Mouse (Mus musculus) midbrain, embryonic 12.5 days (tissue): ENCODE measurements around the gene Mboat2. TPM values are rescaled to one million over a fixed set of nuclear protein-coding genes. Genes with fewer than 3 reads are reported as not detected.

Experiments
- ATAC-seq: fragments of 200-750 bp; cut with Nextera tagmentation; 2 replicates; pipeline ENCODE4 v1.8.0; 2017; ENCODE audit warnings: low read depth, moderate TSS enrichment, moderate library complexity; ENCODE audit not compliant: low FRiP score
- H3K27ac ChIP-seq: fragments of 300-500 bp; sonication (generic); replicated peaks from 2 replicates; pipeline ENCODE4 v1.5.1; 2016; ENCODE audit warnings: mild to moderate bottlenecking
- H3K27me3 ChIP-seq: fragments of 300-500 bp; sonication (generic); 2 replicates; pipeline ENCODE4 v1.6.1; 2016; ENCODE audit warnings: mild to moderate bottlenecking
- H3K36me3 ChIP-seq: fragments of 300-500 bp; sonication (generic); 2 replicates; pipeline ENCODE4 v1.6.1; 2016
- H3K4me1 ChIP-seq: fragments of 300-500 bp; sonication (generic); 2 replicates; pipeline ENCODE4 v1.6.1; 2016
- H3K4me2 ChIP-seq: fragments of 300-500 bp; sonication (generic); replicated peaks from 2 replicates; pipeline ENCODE4 v1.6.1; 2016; ENCODE audit warnings: mild to moderate bottlenecking, moderate library complexity
- H3K4me3 ChIP-seq: fragments of 300-500 bp; sonication (generic); 2 replicates; pipeline ENCODE4 v1.5.1; 2016; ENCODE audit warnings: mild to moderate bottlenecking
- H3K9ac ChIP-seq: fragments of 300-500 bp; sonication (generic); replicated peaks from 2 replicates; pipeline ENCODE4 v1.6.1; 2016; ENCODE audit warnings: mild to moderate bottlenecking, moderate library complexity
- H3K9me3 ChIP-seq: fragments of 300-500 bp; sonication (generic); 2 replicates; pipeline ENCODE4 v1.6.1; 2016; ENCODE audit warnings: mild to moderate bottlenecking
- WGBS: fragments of 180-500 bp; shearing (Covaris S2); methylation state at CpG from one replicate; pipeline ENCODE4 v1.1.7; 2016; 5-methylcytosine and 5-hydroxymethylcytosine counted together
- polyA plus RNA-seq: library from polyadenylated mRNA; unstranded; fragments of >200 nt; fragmentation: Nextera tagmentation; extraction: Ambion mirVana; gene quantifications from 2 replicates; pipeline ENCODE4 v1.2.1, GENCODE M21; 2016

Gene Mboat2
- polyA plus RNA-seq, 1 experiment from 2014 or later = 69.5 TPM

GRCm38 (mm10) chr12:24832438-24832837 lies 1.8 kb downstream of the Mboat2 start:
- no peak for ATAC-seq
- Histone ChIP-seq H3K4me3 (peak overlapping the region; percentile 70), H3K9me3 (no peaks in the 10 kb centered on the region), H3K4me1 (peaks cover 33% of the 10 kb centered on the region), H3K27ac (peak overlapping the region; percentile 99; the same call in 1 of the 2 replicates), H3K4me2 (peak overlapping the region; percentile 79), H3K9ac (peak overlapping the region; percentile 94), H3K36me3 (no peaks in the 10 kb centered on the region), H3K27me3 (no peaks in the 10 kb centered on the region)
- WGBS = 21% methylated on average over 2 of the region's 2 CpGs

DNA sequence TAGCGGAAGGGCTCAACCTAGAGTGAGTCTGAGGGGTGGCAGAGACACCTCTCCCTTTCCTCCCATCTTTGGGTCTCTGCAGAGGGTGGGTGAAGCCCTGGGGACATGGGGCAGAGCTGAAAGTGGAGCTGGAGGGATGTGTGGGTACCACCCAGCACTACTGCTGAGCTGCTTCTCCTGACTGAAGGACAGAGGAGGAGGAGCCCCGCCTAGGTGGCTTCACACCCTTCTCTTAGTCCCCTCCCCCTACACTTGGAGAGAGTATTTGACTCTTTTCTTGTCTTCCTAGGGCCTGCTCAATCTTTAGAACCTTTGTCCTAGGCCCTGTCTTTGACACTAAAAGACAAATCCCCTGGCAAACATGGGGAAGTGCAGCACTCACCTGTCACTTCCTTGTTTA lies 7.3 kb downstream of the Mboat2 start:
- no peaks in the 10 kb centered on the region for H3K9me3 ChIP-seq
- no peak overlapping the region for H3K9ac ChIP-seq
- H3K4me2 ChIP-seq = no peak overlapping the region
- H3K4me1 ChIP-seq = peaks cover 45% of the 10 kb centered on the region
- no peaks in the 10 kb centered on the region for H3K27me3 ChIP-seq
- 58% methylated on average over 2 of the region's 2 CpGs for WGBS
- H3K27ac ChIP-seq = no peak overlapping the region
- H3K4me3 ChIP-seq = no peak overlapping the region
- H3K36me3 ChIP-seq = no peaks in the 10 kb centered on the region
- ATAC-seq = no peak

GRCm38 (mm10) chr12:24841115-24841879 lies 10.6 kb downstream of the Mboat2 start:
- 0 out of 2 replicates have a peak, but pooled peaks have one; percentile 38 for ATAC-seq
- Histone ChIP-seq H3K4me2 (no peak overlapping the region), H3K4me1 (peaks cover 58% of the 10 kb centered on the region)

DNA sequence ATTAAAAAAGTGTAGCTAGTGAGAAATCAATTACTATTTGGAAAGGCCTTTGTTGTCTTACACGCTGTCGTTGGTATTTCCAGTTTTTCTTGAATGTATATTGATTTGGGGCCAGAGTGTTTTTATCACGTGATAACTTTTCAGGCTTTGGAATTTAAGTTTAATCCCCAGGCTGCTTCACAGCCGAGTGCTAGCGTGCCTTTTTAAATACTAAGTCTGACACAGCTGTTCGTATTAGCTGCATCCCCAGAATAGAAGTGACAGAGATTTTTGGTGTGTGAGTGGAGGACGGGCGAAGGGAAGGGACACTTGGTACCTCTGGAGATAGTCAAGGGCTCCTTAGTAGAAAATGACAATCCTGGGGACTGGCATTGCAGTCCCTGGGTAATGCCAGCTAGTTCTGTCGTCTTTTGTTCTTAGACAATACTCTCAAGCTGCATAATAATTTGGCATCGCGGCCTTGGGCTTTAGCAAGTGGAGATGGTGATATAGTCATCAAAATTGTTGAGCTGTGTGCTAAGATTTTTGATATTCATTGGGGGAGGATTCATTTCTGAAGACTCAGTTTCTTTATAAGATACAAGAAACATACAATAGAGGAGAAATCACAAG lies 11.7 kb downstream of the Mboat2 start:
- H3K4me1 ChIP-seq = peaks cover 57% of the 10 kb centered on the region

More at GRCm38 (mm10) chr12:24841115-24841879, 10.6 kb downstream of the Mboat2 start:
- Histone ChIP-seq H3K4me3 (no peak overlapping the region), H3K27ac (no peak overlapping the region), H3K36me3 (no peaks in the 10 kb centered on the region), H3K27me3 (no peaks in the 10 kb centered on the region), H3K9ac (no peak overlapping the region), H3K9me3 (no peaks in the 10 kb centered on the region)
- 71% methylated on average over 9 of the region's 9 CpGs for WGBS

DNA sequence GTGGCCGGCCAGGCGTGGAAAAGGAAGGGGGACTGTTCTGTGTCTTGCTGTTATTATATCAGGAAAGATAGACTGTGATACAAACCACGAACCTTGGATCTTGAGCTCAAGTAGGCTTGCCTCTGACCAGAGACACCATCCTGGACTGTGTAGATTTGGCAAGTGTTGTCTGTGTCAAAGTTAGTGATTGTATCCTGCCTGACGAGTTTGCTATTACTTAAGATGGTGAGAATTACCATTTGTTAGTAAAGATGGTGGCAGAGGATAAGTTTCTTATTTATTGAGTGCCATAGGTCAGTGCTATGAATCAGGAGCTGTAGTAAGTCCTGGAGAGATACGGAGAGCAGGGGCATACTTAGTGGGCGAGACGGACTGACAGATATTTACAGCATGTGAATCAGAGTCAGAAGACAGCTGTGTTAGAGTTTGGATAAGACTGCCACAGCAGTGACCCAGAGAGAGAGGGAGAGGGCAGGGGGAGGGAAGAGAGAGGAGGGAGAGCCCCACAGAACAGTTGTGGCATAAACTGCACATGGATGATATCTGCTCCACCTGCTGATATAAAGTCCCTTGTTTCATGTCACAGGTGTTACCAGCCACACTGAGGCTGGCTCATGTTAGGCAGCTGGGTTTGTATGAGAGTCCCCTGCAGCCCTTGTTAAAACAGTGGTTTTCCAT lies 12.9 kb downstream of the Mboat2 start:
- ATAC-seq = no peak
- Histone ChIP-seq H3K9me3 (no peaks in the 10 kb centered on the region), H3K27me3 (no peaks in the 10 kb centered on the region), H3K4me1 (peaks cover 50% of the 10 kb centered on the region), H3K9ac (no peak overlapping the region), H3K4me3 (no peak overlapping the region), H3K4me2 (no peak overlapping the region), H3K36me3 (no peaks in the 10 kb centered on the region), H3K27ac (no peak overlapping the region)
- 74% methylated on average over 7 of the region's 7 CpGs for WGBS

More for the DNA sequence above, 11.7 kb downstream of the Mboat2 start:
- Histone ChIP-seq H3K4me3 (no peak overlapping the region), H3K36me3 (no peaks in the 10 kb centered on the region), H3K27ac (no peak overlapping the region), H3K27me3 (no peaks in the 10 kb centered on the region), H3K9me3 (no peaks in the 10 kb centered on the region), H3K4me2 (no peak overlapping the region), H3K9ac (no peak overlapping the region)
- WGBS = 56% methylated on average over 11 of the region's 11 CpGs
- no peak for ATAC-seq

DNA sequence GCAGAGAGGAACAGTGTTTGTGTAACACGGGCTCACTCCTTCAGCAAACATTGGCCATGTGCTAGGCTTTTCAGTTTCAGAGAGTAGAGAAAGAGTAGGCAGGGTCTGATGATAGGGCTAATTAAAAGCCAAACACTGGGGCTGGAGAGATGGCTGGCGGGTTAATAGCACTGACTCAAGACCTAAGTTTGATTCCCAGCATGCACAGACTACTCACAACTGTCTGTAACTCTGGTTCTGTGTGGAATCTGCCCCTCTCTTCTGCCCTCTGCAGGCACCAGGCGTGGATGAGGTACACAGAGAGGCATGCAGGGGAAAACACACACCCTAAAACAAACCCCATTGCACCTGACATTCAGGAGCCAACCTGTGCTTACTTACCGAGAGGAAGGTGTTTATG lies 14.7 kb downstream of the Mboat2 start:
- Histone ChIP-seq H3K4me3 (no peak overlapping the region), H3K36me3 (no peaks in the 10 kb centered on the region), H3K27ac (no peak overlapping the region), H3K9me3 (no peaks in the 10 kb centered on the region), H3K4me2 (no peak overlapping the region), H3K27me3 (no peaks in the 10 kb centered on the region), H3K4me1 (peaks cover 51% of the 10 kb centered on the region), H3K9ac (no peak overlapping the region)
- 81% methylated on average over 4 of the region's 4 CpGs for WGBS
- ATAC-seq = no peak

DNA sequence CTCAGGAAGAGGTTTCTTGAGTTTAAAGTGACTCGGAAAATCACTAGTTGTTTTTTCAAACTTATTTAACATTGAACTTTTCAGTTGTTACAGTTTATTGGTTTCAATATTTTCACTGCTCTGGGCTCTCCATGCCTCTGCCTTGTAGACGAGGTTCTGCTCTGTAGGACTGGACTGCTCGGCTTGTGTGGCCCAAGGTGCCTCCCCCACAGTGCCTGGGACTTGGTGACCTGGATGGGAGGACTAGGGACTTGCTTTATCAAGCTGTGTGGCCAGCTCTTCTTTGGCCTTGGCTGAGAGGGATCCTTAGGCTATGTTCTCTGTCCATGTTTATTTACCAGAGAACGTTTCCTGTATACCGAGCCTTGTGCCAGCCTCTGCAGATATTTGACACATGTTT lies 17.4 kb downstream of the Mboat2 start:
- no peak for ATAC-seq
- no peak overlapping the region for H3K4me2 ChIP-seq
- peaks cover 30% of the 10 kb centered on the region for H3K4me1 ChIP-seq
- H3K4me3 ChIP-seq = no peak overlapping the region
- no peaks in the 10 kb centered on the region for H3K27me3 ChIP-seq
- 85% methylated on average over 5 of the region's 5 CpGs for WGBS
- H3K9me3 ChIP-seq = no peaks in the 10 kb centered on the region
- no peaks in the 10 kb centered on the region for H3K36me3 ChIP-seq
- no peak overlapping the region for H3K27ac ChIP-seq
- no peak overlapping the region for H3K9ac ChIP-seq

DNA sequence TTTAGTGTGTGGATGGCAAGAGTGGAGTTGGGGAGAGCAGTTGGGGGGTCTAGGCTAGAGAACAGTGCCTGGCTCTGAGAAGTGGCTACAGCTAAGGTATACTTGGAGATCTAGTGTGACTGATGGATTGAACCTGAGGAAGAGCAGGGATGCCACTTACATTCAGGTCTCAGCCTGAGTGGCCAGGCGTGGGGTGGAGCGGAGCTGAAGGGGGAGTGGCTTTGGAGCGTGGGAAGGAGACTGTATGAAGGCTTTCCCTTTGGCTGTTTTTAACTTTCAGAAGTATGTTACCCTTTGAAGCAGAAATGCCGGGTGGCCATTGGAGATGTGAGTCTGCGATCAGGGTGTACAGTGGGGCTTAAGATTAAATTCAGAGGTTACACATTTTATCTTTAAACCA lies 26.7 kb downstream of the Mboat2 start:
- Histone ChIP-seq H3K4me1 (no peaks in the 10 kb centered on the region), H3K27ac (no peak overlapping the region), H3K4me2 (no peak overlapping the region), H3K4me3 (no peak overlapping the region), H3K9ac (no peak overlapping the region), H3K9me3 (peaks cover 3% of the 10 kb centered on the region; the same call in 1 of the 2 replicates), H3K36me3 (no peaks in the 10 kb centered on the region), H3K27me3 (no peaks in the 10 kb centered on the region)
- 88% methylated on average over 5 of the region's 5 CpGs for WGBS
- ATAC-seq = no peak

GRCm38 (mm10) chr12:24859357-24859756 lies 28.7 kb downstream of the Mboat2 start:
- H3K36me3 ChIP-seq = no peaks in the 10 kb centered on the region
- no peaks in the 10 kb centered on the region for H3K27me3 ChIP-seq
- no peak overlapping the region for H3K9ac ChIP-seq
- H3K27ac ChIP-seq = no peak overlapping the region
- ATAC-seq = no peak
- no peak overlapping the region for H3K4me2 ChIP-seq
- H3K4me1 ChIP-seq = no peaks in the 10 kb centered on the region
- H3K9me3 ChIP-seq = no peaks in the 10 kb centered on the region
- H3K4me3 ChIP-seq = no peak overlapping the region
- WGBS = 76% methylated on average over 7 of the region's 7 CpGs

- Histone ChIP-seq H3K4me3 (no peak overlapping the region), H3K9me3 (no peaks in the 10 kb centered on the region), H3K4me1 (peaks cover 7% of the 10 kb centered on the region; the same call in 1 of the 2 replicates), H3K27ac (no peak overlapping the region), H3K36me3 (no peaks in the 10 kb centered on the region), H3K27me3 (no peaks in the 10 kb centered on the region), H3K4me2 (no peak overlapping the region), H3K9ac (no peak overlapping the region)
- ATAC-seq = no peak
- WGBS = 88% methylated on average over 9 of the region's 9 CpGs
These were observed 29.8 kb downstream of the Mboat2 start for GRCm38 (mm10) chr12:24860436-24860835.

- H3K4me3 ChIP-seq = no peak overlapping the region
- no peak overlapping the region for H3K4me2 ChIP-seq
- H3K27ac ChIP-seq = no peak overlapping the region
- ATAC-seq = no peak
- no peaks in the 10 kb centered on the region for H3K9me3 ChIP-seq
- no peaks in the 10 kb centered on the region for H3K36me3 ChIP-seq
- H3K4me1 ChIP-seq = peaks cover 10% of the 10 kb centered on the region; the same call in 1 of the 2 replicates
- 47% methylated on average over 1 of the region's 1 CpGs for WGBS
- no peak overlapping the region for H3K9ac ChIP-seq
- no peaks in the 10 kb centered on the region for H3K27me3 ChIP-seq
These were observed 33.1 kb downstream of the Mboat2 start for GRCm38 (mm10) chr12:24863762-24864161.

- no peak overlapping the region for H3K4me3 ChIP-seq
- no peaks in the 10 kb centered on the region for H3K36me3 ChIP-seq
- H3K27ac ChIP-seq = no peak overlapping the region
- WGBS = 87% methylated on average over 6 of the region's 6 CpGs
- no peak overlapping the region for H3K4me2 ChIP-seq
- no peak for ATAC-seq
- no peak overlapping the region for H3K9ac ChIP-seq
- no peaks in the 10 kb centered on the region for H3K27me3 ChIP-seq
- H3K4me1 ChIP-seq = peaks cover 10% of the 10 kb centered on the region; the same call in 1 of the 2 replicates
- H3K9me3 ChIP-seq = no peaks in the 10 kb centered on the region
These were observed 36.0 kb downstream of the Mboat2 start for GRCm38 (mm10) chr12:24866645-24867044.
